Mouse (Mus musculus) naive thymus-derived CD4-positive, alpha-beta T cell, adult 2 months (primary cell): ENCODE data around the gene Chst13.

Source experiments
- DNase-seq: peaks from one replicate; pipeline ENCODE4 v3.0.0-alpha.2; 2011; ENCODE audit warnings: low read depth

Gene Chst13

GRCm38 (mm10) chr6:90319475-90320191, 5.4 kb downstream of the Chst13 start:
- no peak for DNase-seq

- DNase-seq, result no peak
These were observed 6.0 kb downstream of the Chst13 start for GRCm38 (mm10) chr6:90319019-90319418.

GRCm38 (mm10) chr6:90317510-90318258, 7.3 kb downstream of the Chst13 start:
- DNase-seq, result no peak

- DNase-seq, result no peak
These were observed 9.0 kb downstream of the Chst13 start for GRCm38 (mm10) chr6:90315961-90316360.

GRCm38 (mm10) chr6:90308839-90309778, 15.9 kb downstream of the Chst13 start:
- DNase-seq, result no peak

- DNase-seq, result no peak
These were observed 18.5 kb downstream of the Chst13 start for GRCm38 (mm10) chr6:90306315-90306975.

- no peak for DNase-seq
These were observed 24.1 kb downstream of the Chst13 start, which contains the start of gene BC048671 for GRCm38 (mm10) chr6:90300919-90301318. Gene BC048671 (plus strand): TSS chr6:90301219.

- DNase-seq, result no peak
These were observed 36.7 kb downstream of the Chst13 start for GRCm38 (mm10) chr6:90288265-90288664.
